Mouse (Mus musculus): ENCODE results near the gene Psmd12.

The Psmd12 gene

DNA sequence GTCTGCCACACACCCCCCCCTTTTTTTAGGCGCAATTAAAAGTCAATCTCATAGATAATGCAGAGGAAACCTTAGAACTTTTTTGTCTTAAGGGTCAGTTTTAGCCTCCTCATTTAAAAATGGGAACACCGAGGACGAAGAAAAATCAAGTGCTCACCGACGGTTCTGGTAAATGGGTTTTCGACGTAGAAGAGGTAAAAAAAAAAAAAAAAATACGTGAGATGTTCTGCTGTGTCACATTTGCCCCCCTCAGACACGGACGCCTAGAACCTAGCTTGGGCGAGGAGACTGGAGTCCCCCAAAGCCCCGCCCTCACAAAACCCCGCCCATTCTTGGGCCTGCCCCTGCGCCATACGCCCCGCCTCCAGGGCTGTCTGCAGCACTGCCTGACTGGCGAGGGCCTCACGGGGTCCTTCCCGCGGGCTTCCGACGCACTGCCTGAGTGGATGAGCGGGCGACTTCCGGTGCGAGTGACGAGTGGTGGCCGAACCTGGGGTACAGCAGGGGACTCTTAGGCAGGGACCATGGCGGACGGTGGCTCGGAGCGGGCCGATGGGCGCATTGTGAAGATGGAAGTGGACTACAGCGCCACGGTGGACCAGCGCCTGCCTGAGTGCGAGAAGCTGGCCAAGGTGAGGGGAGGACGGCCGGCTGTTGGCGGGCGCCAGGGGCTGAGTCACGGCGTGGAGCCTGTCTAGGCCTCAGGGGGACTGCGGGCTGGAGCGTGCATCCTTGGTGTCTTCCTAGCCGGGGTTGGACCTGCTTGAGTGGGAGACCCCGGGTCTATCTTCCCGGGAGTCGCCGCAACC is at the start of gene Psmd12:
Gene Psmd12 (plus strand): TSS at position 432 of the 809 bp plus-strand sequence.
- WGBS: under 1% methylated on average over 51 of the region's 51 CpGs

DNA sequence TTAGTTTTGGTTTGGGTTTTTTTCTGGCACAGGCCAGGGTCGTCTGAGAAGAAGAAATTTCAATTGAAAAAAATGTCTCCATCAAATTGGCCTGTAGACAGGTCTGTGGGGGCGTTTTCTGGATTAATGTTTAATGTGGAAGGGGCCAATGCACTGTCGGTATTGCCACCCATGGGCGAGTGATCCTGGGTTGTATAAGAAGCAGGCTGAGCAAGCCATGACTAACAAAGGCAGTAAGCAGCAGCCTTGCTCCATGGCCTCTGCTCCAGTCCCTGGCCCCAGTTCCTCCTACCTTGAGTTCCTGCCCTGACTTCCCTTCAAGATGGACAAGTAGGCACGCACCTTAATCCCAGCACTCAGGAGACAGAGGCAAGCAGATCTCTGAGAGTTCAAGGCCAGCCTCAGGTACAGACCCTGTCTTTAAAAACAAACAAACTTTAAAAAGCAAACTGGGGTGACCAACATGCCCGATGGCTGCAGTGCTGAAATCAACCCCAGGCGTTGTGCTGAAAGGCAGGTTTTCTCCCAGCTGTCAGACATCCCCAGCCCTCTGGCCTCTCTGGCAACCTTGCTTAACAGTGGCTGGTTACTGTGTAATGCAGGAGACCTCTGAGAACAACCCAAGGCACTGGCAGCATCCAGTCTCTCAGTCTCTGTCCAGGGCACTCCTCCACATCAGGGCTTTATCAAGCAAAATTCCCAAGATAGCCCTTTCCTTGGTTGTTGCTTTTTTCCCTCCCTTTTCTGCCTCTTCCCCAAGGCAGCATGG is 47.9 kb upstream of the Psmd12 start:
- WGBS: 81% methylated on average over 7 of the region's 7 CpGs

DNA sequence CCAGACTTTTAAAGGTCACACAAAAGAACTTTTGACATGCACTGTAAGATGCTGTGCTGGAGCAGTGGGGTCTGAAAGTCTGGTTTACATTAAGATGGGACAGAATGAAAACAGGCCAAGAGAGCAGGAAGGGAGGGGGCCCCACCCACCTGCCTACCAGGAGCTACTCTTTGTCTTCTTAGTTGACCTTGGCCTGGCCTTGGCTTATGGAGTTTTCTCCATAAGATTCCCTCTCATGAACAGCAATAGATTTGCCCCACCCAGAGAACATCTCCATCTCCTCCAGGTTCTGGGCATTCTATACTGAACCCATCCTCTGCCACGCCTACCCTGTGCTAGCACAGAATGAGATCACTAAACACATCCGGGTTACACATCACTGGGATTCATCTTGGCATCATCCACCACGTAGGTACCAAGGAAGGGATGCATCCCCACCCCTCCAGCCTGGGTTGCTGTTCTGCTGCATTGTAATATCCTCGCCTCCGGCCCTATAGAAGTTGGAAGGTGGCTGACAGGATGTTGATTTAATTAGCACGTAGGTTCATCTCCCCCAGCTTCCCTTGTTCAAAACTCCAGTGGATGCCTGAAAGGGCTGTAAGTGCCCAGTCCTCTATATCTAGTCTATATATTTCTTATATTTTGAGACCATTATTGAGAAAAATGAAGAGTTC is 43.4 kb upstream of the Psmd12 start:
- WGBS: 91% methylated on average over 6 of the region's 6 CpGs

DNA sequence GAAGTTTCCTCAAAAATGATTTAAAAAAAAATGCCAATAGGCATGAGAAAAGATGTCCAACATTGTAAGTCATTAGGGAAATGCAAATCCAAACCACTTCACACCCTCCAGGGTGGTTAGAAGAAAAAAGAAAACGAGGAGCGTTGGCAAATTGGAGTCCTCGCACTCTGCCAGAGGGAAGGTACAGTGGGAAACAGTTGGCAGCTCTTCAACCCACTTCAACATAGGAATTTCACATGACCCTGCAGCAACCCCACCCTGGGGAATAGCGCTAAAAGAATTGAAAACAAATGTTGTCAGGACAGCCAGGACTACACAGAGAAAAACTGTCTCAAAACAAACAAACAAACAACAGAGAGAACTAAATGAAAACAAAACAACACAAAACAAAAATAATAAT is 41.6 kb upstream of the Psmd12 start:
- 24% methylated on average over 4 of the region's 4 CpGs for WGBS

DNA sequence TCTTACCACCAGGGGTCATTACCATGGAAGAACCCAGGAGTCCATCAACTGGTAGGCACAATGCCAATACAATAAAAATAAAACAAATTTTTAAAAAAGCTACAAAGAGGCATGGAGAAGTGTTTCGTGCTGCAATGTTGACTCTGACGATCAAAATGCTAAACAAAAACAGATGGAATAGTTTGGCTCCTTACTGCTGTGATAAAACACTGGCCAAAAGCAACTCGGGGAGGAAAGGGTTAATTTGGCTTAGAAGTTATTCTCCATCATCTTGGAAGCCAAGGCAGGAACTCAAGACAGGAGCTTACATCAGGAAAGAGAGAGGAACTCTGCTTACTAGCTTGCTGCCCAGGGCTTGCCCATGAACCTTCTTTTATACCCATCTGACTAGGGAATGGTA is 41.1 kb upstream of the Psmd12 start:
- 56% methylated on average over 3 of the region's 3 CpGs for WGBS

DNA sequence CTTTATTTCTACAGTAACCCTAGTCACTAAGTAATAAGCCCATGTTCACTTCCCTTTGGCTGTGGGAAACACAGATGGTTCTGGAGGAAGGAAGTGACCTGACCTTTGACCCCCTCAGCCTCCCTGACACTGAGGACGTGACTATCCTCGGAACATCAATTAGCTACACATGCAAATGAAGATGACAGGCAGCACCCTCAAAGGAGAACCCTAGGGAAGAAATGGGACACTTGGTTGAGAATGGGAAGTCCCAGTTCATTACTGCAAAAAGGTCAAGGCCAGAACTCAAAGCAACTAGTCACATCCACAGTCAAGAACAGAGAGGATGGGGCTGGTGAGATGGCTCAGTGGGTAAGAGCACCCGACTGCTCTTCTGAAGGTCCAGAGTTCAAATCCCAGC is 38.2 kb upstream of the Psmd12 start:
- 80% methylated on average over 3 of the region's 3 CpGs for WGBS

DNA sequence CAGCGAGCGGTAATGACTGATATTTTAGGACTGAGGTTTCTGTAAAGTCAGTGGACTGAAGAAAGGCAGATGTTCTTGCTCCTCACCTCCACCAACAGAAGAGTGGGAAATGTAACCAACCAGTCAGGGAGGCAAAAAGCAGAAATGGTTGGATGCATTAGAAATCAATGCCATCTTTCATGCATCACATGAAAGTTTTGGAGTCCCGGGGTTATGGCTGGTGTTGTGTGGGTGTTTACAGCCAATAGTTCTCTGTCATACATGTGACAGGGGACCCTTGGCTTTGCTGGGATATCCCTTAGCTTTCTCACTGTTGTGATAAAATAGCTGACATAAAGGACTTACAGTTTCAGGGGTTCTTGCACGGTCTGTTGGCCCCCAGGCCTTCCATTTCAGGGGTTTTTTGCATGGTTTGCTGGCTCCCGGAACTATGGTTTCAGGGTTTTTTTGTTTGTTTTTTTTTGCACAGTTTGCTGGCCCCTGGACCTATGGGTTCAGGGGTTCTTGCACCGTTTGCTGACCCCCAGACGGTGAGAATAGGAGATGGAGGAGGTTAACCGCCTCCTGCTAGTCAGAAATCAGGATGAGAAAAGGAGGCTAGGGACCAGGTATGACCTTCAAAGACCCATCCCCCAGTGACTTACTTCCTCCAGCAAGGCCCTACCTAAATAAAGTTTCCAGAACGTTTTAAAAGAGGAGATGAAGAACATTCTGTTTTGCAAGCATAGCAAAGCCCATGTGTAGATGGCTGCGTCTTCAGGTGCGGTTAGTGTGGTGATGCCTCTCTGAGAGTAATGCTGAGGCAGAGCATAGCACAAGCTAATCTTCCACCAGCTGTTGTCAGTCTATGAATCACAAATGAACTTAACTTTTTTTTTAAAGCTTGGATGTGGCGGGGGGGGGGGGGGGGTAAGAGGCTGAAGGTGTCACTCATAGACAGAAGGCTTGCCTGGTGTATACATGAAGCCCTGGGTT is 35.9 kb upstream of the Psmd12 start:
- WGBS: 86% methylated on average over 12 of the region's 12 CpGs

DNA sequence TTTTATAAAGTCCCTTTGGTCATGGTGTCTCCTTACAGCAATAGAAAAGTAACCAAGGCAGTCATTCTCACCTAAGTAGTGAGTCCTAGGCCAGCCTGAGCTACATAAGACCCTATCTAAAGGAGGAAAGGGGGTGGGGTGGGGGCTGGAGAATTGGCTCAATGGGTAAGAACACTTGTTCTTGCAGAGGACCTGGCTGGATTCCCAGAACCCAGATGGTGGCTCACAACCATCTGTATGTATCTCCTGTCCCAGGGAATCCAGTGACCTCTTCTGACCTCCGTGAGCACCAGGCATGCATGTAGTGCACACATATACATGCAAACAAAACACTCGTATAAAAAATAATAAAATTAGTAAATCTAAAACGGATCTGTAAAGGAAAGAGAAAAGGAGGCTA is 33.6 kb upstream of the Psmd12 start:
- WGBS: 72% methylated on average over 3 of the region's 3 CpGs

DNA sequence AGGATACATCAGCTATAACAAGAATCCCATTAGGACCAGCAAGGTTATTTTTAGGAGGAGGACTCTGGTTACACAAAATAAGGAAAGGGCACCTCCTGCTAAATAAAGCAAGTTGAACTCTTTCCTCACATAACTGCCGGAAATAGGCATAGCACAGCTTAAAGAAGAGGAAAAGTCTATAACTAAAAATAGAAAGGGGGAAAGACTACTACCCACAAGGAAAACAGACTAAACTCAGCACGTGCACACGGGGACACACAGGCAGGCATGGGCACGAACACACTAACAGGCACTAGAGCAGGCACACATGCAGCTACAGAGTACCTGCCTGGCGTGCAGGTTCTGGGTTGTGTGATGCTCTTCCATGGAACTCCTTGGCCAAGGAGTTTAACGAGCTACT is 32.6 kb upstream of the Psmd12 start:
- 38% methylated on average over 6 of the region's 6 CpGs for WGBS

DNA sequence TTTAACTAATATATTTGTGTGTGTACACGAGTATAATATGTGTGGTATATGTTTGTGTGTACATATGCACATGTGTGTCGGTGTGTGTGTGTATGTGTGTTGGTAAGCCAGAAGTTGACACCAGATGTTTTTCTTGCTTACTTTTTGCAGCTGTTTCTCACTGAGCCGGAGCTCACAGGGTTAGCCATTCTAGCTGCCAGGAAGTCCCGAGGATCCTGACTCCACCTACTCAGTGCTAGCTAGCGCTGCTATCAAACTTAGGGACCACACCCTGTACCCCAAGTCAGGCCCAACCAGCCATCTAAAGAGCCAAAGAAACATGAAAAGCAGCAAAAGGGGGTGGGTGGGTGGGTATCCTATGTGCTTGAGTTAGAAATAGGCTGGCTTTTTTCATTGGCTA is 31.9 kb upstream of the Psmd12 start:
- 57% methylated on average over 5 of the region's 5 CpGs for WGBS

DNA sequence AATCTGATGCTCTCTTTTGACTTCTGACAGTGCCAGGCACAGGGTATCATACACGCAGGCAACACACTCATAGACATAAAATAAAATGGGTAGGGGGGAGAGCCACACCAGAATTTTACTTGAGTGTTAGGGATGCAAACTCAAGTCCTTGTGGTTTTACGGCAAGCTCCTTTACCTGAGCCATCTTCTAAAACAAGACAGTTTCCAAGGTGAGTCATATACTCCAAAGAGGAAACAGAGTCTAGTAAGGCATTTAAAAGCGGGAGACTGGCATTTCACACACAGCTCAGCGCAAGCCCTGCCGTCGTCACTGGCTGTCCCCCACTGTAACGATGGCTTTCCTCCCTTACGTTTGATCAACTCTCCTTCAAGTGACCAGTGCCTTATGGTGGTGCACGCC is 31.4 kb upstream of the Psmd12 start:
- WGBS: 69% methylated on average over 9 of the region's 9 CpGs

DNA sequence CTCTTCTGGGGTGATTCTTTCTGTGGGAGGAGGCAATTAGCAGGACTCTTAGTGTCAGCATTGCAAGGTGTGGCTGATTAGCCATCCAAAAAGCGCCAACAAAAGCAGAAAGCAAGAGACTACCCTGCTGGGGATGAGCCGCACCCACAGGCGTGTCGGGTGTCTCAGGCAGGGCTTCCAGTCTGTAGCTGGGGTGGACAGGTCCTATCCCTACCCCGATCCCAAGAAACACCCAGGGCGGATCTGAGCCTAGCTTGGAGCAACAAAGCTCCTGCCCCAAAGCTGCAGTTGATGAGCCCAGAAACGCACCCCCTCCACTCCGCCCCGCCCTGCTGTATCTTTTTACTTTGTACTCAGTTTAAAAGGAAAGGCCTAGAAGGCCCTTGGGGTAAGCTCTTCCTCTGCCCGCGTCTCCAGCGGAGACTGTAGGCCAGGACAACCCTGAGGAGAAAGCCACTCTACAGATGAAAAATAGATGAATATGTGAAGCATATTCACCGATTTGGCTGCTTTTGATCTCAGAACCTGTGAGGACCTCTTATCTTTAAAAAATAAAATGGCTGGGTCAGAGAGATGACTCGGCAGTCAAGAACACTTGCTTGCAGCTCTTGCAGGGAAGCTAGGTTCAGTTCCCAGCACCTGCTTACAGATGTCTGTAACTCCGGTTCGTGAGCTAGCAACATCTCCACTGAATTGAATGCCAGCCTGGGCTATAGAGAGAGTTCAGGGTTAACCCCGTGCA is 29.9 kb upstream of the Psmd12 start:
- 84% methylated on average over 17 of the region's 17 CpGs for whole genome bisulfite sequencing

DNA sequence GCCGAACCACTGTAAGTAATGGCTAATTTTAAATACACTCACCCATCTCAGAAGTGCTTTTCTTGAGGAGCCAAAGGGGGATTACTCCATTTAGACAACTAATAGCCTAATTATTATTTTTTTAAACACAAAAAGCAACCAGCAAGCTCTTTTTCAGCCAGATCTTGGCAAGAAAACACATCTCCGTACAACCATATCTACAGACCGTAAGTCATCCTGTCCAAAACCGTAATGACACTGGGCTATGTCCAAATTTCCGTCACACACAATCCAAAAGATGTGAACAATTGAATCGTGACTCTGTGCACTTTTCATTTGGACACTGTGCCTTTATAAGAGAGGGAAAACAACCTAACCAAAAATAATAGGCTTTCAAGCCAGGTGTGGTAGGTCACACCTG is 29.2 kb upstream of the Psmd12 start:
- WGBS: 75% methylated on average over 6 of the region's 6 CpGs

DNA sequence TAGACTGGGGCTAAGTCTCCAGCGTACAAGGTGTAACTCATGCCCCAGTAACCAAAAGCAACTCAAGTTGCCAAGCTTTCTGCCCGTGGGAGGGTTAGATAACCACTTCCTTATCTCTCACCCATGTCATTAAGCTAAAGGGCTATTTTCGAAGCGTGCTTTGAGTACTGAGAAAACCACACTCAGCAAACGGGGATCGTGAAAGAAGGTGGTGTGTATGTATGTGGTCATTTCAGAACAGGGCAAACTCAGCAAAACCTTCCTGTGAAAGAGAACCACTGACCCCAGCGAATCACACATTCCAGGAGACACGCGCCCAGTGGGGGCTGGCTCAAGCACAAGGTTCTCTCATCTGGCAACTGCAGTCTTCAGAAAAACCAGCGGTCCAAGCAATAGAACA is 28.2 kb upstream of the Psmd12 start:
- 61% methylated on average over 10 of the region's 10 CpGs for WGBS

DNA sequence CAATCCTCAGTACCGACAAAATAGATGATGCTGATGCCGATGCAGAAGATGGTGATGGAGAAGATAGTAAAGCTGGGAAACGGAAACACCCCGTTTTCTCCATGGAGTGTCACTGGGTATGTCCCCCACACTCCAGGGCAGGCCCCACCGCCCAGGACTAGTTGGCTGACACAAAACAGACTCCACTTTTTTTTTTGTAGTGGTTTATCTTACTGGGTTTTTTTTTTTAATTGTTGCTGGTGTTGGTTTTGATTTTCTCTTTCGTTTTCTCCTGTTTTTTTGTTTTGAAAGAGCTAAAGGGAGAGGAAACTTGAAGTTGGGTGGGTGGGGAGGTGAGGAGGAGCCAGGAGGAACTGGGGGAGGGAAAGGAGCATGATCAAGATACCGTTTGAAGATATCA is 27.2 kb upstream of the Psmd12 start:
- WGBS: 88% methylated on average over 7 of the region's 7 CpGs

DNA sequence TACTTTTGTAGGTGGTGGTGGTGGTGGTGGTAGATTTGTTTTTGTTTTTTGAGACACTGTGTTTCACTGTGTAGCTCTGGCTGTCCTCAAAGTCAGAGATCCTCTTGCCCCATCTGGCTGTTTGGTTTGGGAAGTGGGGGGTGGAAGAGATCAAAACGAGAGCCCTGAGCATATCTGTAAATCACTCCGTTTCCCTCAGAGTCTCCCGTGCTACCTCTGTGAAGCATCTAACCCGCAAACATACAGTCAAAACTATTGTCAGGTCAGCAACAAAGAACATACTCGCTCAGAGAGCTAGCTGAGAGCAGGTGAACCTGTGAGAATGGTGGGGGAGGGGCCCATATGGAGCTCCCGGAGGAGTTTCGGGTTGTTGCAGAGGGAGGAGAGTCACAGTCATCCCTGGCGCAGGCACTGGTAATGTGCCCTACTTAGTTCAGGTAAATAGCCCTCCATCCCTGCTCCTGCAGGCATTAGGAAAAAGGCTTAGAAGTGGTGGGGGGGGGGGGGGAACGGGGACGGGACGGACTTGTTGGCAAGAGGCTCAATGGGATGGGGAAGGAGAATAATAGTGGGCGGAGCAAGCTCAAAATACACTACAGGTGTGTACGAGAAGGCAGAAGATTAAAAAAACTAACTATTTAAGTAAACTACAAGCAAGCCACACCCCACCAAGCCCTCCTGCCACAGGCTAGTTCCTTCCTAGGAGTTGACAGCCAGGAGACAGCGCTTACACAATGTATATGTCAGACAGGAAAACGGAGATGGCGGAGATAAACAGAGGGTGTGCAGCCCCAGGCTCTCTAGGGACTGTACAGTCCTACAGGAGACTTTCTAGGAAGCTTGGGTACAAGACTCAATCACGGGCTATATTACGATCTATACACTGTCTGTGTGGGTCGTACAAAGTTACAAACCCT is 24.5 kb upstream of the Psmd12 start:
- WGBS: 56% methylated on average over 19 of the region's 19 CpGs

DNA sequence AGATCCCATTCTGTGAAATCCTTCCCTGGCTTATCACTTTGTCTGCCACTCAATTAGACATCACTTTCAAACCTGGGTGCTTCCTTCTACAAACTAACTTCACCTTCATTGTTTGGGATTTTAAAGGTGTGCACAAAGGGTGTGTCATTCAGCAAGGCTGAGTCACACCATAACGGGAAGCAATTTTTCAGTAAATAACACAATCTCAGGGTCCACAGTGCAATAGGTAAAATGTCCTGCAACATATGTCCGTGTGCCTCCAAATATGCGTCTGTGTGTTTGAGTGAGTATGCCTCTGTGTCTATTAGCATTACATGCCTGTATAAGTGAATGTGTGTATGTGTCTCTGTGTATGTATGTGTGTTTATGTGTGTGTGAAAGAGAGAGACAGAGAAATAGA is 22.0 kb upstream of the Psmd12 start:
- WGBS: 92% methylated on average over 3 of the region's 3 CpGs

DNA sequence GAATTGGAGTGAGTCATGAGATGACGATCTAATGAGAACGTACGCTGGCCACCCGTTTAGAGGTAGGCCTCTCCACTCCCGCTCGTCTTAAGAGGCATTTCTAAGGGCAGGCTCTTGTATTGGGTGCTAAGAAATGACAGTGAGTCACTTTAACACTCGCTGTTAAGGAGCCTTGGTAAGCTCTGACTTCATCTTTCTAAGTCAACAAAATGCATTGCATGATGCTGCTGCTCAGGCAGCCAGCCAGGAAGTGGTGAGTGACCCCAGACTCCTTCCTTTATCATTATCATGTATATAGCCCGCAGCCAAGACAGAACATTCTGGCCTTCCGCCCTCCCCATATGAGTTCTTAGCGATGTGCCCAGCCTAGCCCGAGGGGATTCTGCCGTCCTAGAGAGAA is 21.0 kb upstream of the Psmd12 start:
- WGBS: 86% methylated on average over 12 of the region's 12 CpGs

DNA sequence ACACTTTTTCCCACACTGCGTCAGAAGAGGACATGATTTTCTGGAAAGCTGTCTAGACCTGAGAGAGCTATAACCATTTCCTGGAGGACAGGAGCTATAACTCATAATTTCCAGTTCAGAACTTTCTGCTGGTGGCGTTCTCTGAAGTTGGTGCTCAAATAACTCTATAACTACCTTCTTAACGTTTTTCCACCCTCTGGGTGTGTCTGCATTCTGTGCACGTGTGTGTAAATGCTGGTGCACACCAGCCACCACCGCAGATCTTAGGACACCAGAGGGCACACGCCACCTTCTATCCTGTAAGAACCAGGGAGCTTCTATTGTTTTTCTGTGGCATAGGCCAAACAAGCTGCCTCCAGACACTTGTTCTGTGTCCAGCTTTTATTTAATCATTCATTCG is 20.3 kb upstream of the Psmd12 start:
- 87% methylated on average over 7 of the region's 7 CpGs for WGBS

DNA sequence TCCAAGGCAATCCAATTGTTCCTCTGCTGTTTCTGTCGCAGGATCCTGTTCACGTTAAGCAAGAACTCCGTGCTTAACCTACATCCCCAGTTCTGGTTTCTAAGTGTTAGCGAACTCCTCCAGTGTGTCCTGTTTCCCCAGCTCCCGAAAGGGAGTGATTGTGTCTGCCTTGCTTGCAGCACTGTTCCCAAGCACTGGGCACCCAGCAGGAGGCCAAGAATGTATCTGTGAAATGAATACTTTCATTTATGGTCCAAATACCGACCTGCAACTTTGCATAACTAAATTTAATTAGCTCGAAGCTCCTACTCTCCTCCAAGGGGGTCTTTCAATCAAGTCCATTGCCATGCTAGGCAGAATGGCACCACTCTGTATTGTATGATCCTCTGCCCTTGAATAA is 19.5 kb upstream of the Psmd12 start:
- WGBS: 61% methylated on average over 7 of the region's 7 CpGs

Measured in cerebral cortex, adult 2 months (tissue).